Mouse (Mus musculus) induced T-regulatory cell, adult 2 months (primary cell): ENCODE data around the gene Abi3.

Experiments
- DNase-seq: peaks from one replicate; pipeline ENCODE4 v3.0.0-alpha.2; 2012; ENCODE audit warnings: low read depth

Gene Abi3

GRCm38 (mm10) chr11:95838999-95839868 lies 3.0 kb downstream of the Abi3 start:
- no peak for DNase-seq

GRCm38 (mm10) chr11:95838598-95838997 lies 3.7 kb downstream of the Abi3 start:
- DNase-seq: no peak

- DNase-seq: no peak
These were observed 5.2 kb downstream of the Abi3 start, which contains the start of gene Gngt2 for GRCm38 (mm10) chr11:95837059-95837458. Gene Gngt2, plus strand, starts transcription at chr11:95837216.

GRCm38 (mm10) chr11:95836433-95836832 lies 5.8 kb downstream of the Abi3 start:
- no peak for DNase-seq

- no peak for DNase-seq
These were observed 6.4 kb downstream of the Abi3 start for GRCm38 (mm10) chr11:95835832-95836231.

- DNase-seq: peak; percentile 63
These were observed 7.2 kb downstream of the Abi3 start for GRCm38 (mm10) chr11:95834742-95835710.

- DNase-seq: peak; percentile 75
These were observed 8.1 kb downstream of the Abi3 start for GRCm38 (mm10) chr11:95834143-95834667.

GRCm38 (mm10) chr11:95833631-95834142 lies 8.6 kb downstream of the Abi3 start:
- no peak for DNase-seq

- no peak for DNase-seq
These were observed 9.2 kb downstream of the Abi3 start for GRCm38 (mm10) chr11:95833006-95833570.

GRCm38 (mm10) chr11:95832129-95833005 lies 9.9 kb downstream of the Abi3 start:
- no peak for DNase-seq

GRCm38 (mm10) chr11:95831641-95832040 lies 10.6 kb downstream of the Abi3 start:
- DNase-seq: peak; percentile 61

GRCm38 (mm10) chr11:95831276-95831619 lies 11.0 kb downstream of the Abi3 start:
- no peak for DNase-seq

GRCm38 (mm10) chr11:95830411-95831275 lies 11.6 kb downstream of the Abi3 start:
- DNase-seq: peak; percentile 53

- no peak for DNase-seq
These were observed 12.7 kb downstream of the Abi3 start for GRCm38 (mm10) chr11:95829526-95830050.

GRCm38 (mm10) chr11:95828181-95828964 lies 13.9 kb downstream of the Abi3 start:
- no peak for DNase-seq

GRCm38 (mm10) chr11:95827464-95828085 lies 14.7 kb downstream of the Abi3 start:
- peak; percentile 88 for DNase-seq

- DNase-seq: no peak
These were observed 15.2 kb downstream of the Abi3 start for GRCm38 (mm10) chr11:95827168-95827447.

- DNase-seq: peak; percentile 25
These were observed 15.7 kb downstream of the Abi3 start for GRCm38 (mm10) chr11:95826317-95827167.
